Mouse (Mus musculus) C2C12 (cell line): Measurements from ENCODE around the gene Itpkb. TPM values are rescaled to one million over a fixed set of nuclear protein-coding genes. Genes with fewer than 3 reads are reported as not detected.

ENCODE experiments used
- H3K27me3 ChIP-seq: one replicate; pipeline ENCODE4 v1.6.1; 2011; ENCODE audit not compliant: control insufficient read depth, insufficient read depth, insufficient read length
- H3K36me3 ChIP-seq: one replicate; pipeline ENCODE4 v1.6.1; 2011; ENCODE audit not compliant: control insufficient read depth, insufficient read depth
- H3K4me3 ChIP-seq: one replicate; pipeline ENCODE4 v1.5.1; 2011; ENCODE audit warnings: mild to moderate bottlenecking, control low read depth; ENCODE audit not compliant: poor library complexity, insufficient read depth, severe bottlenecking
- H3K79me2 ChIP-seq: one replicate; pipeline ENCODE4 v1.6.1; 2011; ENCODE audit not compliant: control insufficient read depth, insufficient read depth
- H3K79me3 ChIP-seq: one replicate; pipeline ENCODE4 v1.6.1; 2011; ENCODE audit warnings: low read depth, control low read depth
- H3ac ChIP-seq: one replicate; pipeline ENCODE3; 2011; ENCODE audit warnings: low read depth; ENCODE audit not compliant: control insufficient read depth, insufficient read length
- CEBPB ChIP-seq: IDR thresholded peaks from one replicate; pipeline ENCODE4 v1.6.1; 2011; ENCODE audit warnings: low read depth, mild to moderate bottlenecking, control low read depth, moderate library complexity
- CTCF ChIP-seq: IDR thresholded peaks from one replicate; pipeline ENCODE4 v1.5.1; 2011; ENCODE audit not compliant: control insufficient read depth, insufficient read depth, insufficient read length
- FOSL1 ChIP-seq: IDR thresholded peaks from one replicate; pipeline ENCODE4 v1.8.0; 2011; ENCODE audit warnings: mild to moderate bottlenecking, low read length; ENCODE audit not compliant: poor library complexity, insufficient read depth, severe bottlenecking
- MAX ChIP-seq: IDR thresholded peaks from one replicate; pipeline ENCODE4 v1.6.1; 2011; ENCODE audit warnings: mild to moderate bottlenecking, control low read depth
- MYOD1 ChIP-seq: IDR thresholded peaks from one replicate; pipeline ENCODE4 v1.6.1; 2011; ENCODE audit warnings: low read depth; ENCODE audit not compliant: control insufficient read depth, insufficient read length
- MYOG ChIP-seq: IDR thresholded peaks from one replicate; pipeline ENCODE4 v1.6.1; 2011; ENCODE audit not compliant: control insufficient read depth, insufficient read length; ENCODE audit errors: extremely low read depth
- USF1 ChIP-seq: IDR thresholded peaks from one replicate; pipeline ENCODE4 v1.6.1; 2011; ENCODE audit warnings: low read depth, mild to moderate bottlenecking, control low read depth, moderate library complexity
- polyA plus RNA-seq: library from polyadenylated mRNA; unstranded; fragments of >200 nt; fragmentation: generic; extraction: Trizol; gene quantifications from one replicate; pipeline ENCODE4 v1.2.1, GENCODE M21; 2012; ENCODE audit warnings: missing spikeins

Itpkb gene
- polyA plus RNA-seq, 1 experiment = 1.1 TPM

DNA sequence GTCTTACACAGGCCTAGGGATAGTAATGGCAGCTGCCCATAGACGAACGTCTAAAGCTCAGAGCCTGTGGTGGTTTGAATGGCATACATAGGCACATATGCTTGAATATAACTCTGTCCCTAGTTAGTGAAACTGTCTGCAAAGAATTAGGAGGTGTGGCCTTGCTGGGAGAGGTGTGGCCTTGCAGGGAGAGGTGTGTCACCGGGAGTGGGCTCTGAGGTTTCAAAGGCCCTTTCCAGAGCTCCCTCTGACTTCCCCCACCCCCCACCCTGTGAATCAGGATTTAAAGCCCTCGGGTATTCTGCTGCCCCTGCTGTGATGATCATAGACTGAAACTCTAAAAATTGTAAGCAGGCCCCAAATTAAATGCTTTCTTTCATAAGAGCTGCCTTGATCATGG, 29.3 kb upstream of the Itpkb start:
- no peak overlapping the region for H3K4me3 ChIP-seq
- no peak overlapping the region for H3ac ChIP-seq
- no peaks in the 10 kb centered on the region for H3K36me3 ChIP-seq
- H3K79me2 ChIP-seq = no peaks in the 10 kb centered on the region
- no peaks in the 10 kb centered on the region for H3K27me3 ChIP-seq
- H3K79me3 ChIP-seq = no peaks in the 10 kb centered on the region
- TF ChIP-seq CEBPB (no peak), MYOG (no peak), MAX (no peak), FOSL1 (no peak), USF1 (no peak), MYOD1 (no peak), CTCF (no peak)

DNA sequence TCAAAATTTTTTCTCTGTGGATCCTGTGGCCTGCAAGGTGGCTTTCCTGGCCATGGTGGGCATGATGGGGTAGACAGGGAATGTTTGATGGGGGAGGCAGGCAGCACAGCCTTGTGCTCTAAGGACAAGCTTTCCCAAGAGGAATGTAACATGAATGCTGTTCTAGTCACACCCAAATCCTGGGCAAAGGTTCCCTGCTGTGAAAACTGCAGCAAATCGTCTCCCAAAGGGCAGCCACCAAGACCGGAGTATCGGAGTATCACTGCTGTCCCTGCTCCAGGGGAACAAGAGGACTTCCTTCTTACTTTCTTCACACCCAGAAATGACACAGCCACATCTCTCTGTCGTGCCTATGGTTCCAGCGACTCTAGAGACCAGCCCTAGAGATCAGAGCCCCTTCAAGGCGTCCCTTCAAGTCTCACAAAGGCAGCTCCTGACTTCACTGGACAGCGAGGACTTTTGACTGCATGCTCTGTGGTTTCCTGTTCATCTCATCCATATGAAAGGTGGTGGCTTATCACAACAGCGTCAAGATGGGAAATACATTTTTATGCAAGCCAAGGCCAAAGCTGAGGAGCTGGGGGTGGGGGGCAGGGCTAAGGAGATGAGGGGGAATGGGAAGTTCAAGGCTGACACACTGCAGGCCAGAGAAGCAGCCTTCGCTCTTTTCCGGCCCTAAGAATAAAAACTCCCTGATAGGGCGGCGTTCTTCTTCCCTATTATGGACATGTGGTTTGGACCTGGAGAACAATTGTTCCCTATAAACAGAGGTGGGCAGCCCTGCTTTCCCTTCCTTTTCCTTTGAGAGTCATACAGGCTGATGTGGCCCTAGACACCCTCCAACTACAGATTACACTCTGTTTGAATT, 27.8 kb upstream of the Itpkb start:
- no peak overlapping the region for H3ac ChIP-seq
- H3K27me3 ChIP-seq = no peaks in the 10 kb centered on the region
- no peaks in the 10 kb centered on the region for H3K36me3 ChIP-seq
- no peaks in the 10 kb centered on the region for H3K79me2 ChIP-seq
- H3K79me3 ChIP-seq = no peaks in the 10 kb centered on the region
- no peak overlapping the region for H3K4me3 ChIP-seq
- TF ChIP-seq USF1 (no peak), MYOD1 (no peak), MYOG (no peak), CEBPB (no peak), FOSL1 (no peak), MAX (no peak)

DNA sequence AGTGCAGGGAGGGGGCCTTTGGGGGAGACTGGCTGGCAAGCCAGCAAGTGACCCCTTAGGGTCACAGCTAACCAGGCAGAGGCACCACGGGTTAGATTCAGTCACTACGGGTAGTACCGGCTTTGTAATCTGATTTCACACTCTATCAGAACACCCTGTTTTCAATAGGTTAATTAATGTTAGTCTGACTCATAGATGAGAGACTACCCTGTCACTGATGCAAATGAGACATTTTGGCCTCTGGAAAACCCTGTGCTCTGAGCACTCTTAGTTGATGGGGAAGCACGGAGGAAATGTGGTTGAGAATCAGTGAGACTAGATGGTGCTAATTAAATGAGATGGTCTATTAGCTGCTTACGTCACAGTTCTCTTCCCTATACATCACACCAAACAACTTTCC, 26.7 kb upstream of the Itpkb start:
- H3K79me3 ChIP-seq = no peaks in the 10 kb centered on the region
- TF ChIP-seq MAX (no peak), USF1 (no peak), FOSL1 (no peak), MYOG (no peak), CTCF (no peak), CEBPB (no peak), MYOD1 (no peak)
- no peaks in the 10 kb centered on the region for H3K27me3 ChIP-seq
- no peak overlapping the region for H3K4me3 ChIP-seq
- no peak overlapping the region for H3ac ChIP-seq
- no peaks in the 10 kb centered on the region for H3K36me3 ChIP-seq
- H3K79me2 ChIP-seq = no peaks in the 10 kb centered on the region

DNA sequence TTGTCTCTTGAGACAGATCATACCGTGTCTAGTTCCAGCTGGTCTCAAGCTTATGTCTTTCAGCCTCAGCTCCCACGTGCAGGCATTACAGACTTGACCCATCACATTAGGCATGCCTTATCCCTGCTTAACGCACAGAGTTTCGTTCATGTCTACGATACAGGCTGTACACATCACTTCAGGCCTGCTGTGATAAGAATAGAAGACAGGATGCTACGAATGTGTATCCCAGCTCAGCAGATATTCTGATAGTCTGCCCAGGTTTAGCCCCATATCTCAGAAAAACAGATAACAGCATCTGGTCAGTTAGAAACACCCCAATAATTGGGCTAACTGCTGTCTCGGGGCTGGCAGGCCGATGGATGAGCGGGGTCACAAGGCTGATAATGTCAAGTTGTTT, 23.4 kb upstream of the Itpkb start:
- no peaks in the 10 kb centered on the region for H3K27me3 ChIP-seq
- H3K79me3 ChIP-seq = no peaks in the 10 kb centered on the region
- H3K79me2 ChIP-seq = no peaks in the 10 kb centered on the region
- H3K4me3 ChIP-seq = no peak overlapping the region
- TF ChIP-seq MYOD1 = no peak
- TF ChIP-seq MAX = no peak
- no peak for TF ChIP-seq MYOG
- H3K36me3 ChIP-seq = no peaks in the 10 kb centered on the region
- H3ac ChIP-seq = no peak overlapping the region

DNA sequence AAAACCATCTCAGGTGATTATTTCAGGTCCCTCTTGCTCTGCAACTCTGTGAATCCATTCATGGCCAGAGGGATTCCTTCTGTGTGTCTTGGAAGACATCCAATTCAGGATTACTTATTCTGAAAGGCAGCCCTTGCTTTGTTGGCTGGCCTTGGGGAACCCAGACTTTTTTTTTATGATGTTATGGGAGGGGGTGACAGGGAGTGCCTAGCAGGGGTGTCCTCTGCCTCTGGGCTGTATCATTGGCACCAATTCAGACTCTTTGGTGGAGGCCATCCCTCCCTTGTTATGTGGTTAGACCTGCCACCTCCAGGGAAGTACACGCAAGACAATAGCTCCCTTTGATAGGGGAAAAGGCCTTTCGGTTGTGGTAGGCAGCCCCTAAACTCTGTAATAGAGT, 22.6 kb upstream of the Itpkb start:
- Histone ChIP-seq H3K27me3 (no peaks in the 10 kb centered on the region), H3ac (no peak overlapping the region), H3K79me3 (no peaks in the 10 kb centered on the region), H3K36me3 (no peaks in the 10 kb centered on the region), H3K79me2 (no peaks in the 10 kb centered on the region), H3K4me3 (no peak overlapping the region)
- TF ChIP-seq MYOG (no peak), FOSL1 (no peak), CEBPB (no peak), USF1 (no peak), MAX (no peak), CTCF (no peak), MYOD1 (no peak)

DNA sequence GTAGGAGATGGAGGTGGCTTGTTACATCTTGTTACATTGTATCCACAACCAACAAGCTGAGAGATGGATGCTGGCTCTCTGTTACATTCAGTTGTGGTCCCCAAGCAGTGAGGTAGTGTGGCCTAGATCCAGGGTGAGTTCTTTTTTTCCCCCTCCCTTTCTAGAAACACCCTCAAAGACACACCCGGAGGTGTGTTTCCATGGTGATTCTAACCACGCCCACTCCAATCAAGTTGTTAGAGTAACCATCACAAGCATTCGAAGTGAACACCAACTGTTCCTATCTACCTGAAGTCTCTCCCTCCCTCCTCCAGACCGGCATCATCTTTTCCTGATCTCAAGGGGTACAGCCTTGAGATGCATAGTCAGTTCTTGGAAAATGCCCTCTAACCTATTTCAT, 21.4 kb upstream of the Itpkb start:
- Histone ChIP-seq H3K27me3 (no peaks in the 10 kb centered on the region), H3K4me3 (no peak overlapping the region), H3ac (no peak overlapping the region), H3K36me3 (no peaks in the 10 kb centered on the region), H3K79me3 (no peaks in the 10 kb centered on the region), H3K79me2 (no peaks in the 10 kb centered on the region)
- TF ChIP-seq CEBPB = no peak
- no peak for TF ChIP-seq CTCF
- TF ChIP-seq MAX = no peak
